Mouse (Mus musculus): Measurements from ENCODE around the gene Gm42957. TPM values are rescaled to one million over a fixed set of nuclear protein-coding genes. Genes with fewer than 3 reads are reported as not detected.
"Not testable (repeated sequence)": the region's sequence is repeated elsewhere in the genome, so short reads cannot be mapped to it uniquely, and the experiment has no call there.

Gene Gm42957
- polyA plus RNA-seq, 1 experiment: 0.23 TPM

- no peak for DNase-seq
- 97% methylated on average over 3 of the region's 3 CpGs for WGBS
- TF ChIP-seq CTCF (IDR thresholded peaks at IDR 0.05; ENCODE audit: borderline replicate concordance, control insufficient read depth, extremely low read depth, insufficient read depth, low read length, poor library complexity) (no peak), POLR2A (IDR thresholded peaks at IDR 0.05; ENCODE audit: control insufficient read depth, extremely low read depth, insufficient read depth, low read length, poor library complexity) (no peak)
- H3K27me3 ChIP-seq (ENCODE audit: control insufficient read depth, insufficient read depth, low read length): peaks cover 35% of the 10 kb centered on the region; the same call in 1 of the 2 replicates
- H3K36me3 ChIP-seq (ENCODE audit: control insufficient read depth, insufficient read depth, low read length): no peaks in the 10 kb centered on the region
- no peak overlapping the region for H3K4me3 ChIP-seq (ENCODE audit: control insufficient read depth, insufficient read depth, low read length)
- peaks cover 28% of the 10 kb centered on the region for H3K4me1 ChIP-seq (replicated peaks; ENCODE audit: control insufficient read depth, insufficient read depth, low read length)
- no peak overlapping the region for H3K27ac ChIP-seq (ENCODE audit: control insufficient read depth, insufficient read depth, low read length)
These were observed 35.9 kb upstream of the Gm42957 start for GRCm38 (mm10) chr3:96599411-96599810.

- WGBS: 1% methylated on average over 27 of the region's 27 CpGs
- DNase-seq: peak; percentile 88
- peaks cover 28% of the 10 kb centered on the region for H3K4me1 ChIP-seq (replicated peaks; ENCODE audit: control insufficient read depth, insufficient read depth, low read length)
- H3K36me3 ChIP-seq (ENCODE audit: control insufficient read depth, insufficient read depth, low read length): no peaks in the 10 kb centered on the region
- TF ChIP-seq CTCF (IDR thresholded peaks at IDR 0.05; ENCODE audit: borderline replicate concordance, control insufficient read depth, extremely low read depth, insufficient read depth, low read length, poor library complexity) (no peak), POLR2A (IDR thresholded peaks at IDR 0.05; ENCODE audit: control insufficient read depth, extremely low read depth, insufficient read depth, low read length, poor library complexity) (peak; percentile 37; the same call in 1 of the 2 replicates)
- no peak within 1 kb of the TSS for H3K27ac ChIP-seq (ENCODE audit: control insufficient read depth, insufficient read depth, low read length)
- H3K27me3 ChIP-seq (ENCODE audit: control insufficient read depth, insufficient read depth, low read length): peaks cover 33% of the 10 kb centered on the region; the same call in 1 of the 2 replicates
- H3K4me3 ChIP-seq (ENCODE audit: control insufficient read depth, insufficient read depth, low read length): peak within 1 kb of the TSS; percentile 80
These were observed 34.5 kb upstream of the Gm42957 start, which contains the start of gene Lix1l for GRCm38 (mm10) chr3:96600639-96601250. TSS of gene Lix1l (plus strand) at chr3:96601149.

- no peak for DNase-seq
- H3K4me3 ChIP-seq (ENCODE audit: control insufficient read depth, insufficient read depth, low read length): peak overlapping the region; percentile 80
- H3K27ac ChIP-seq (ENCODE audit: control insufficient read depth, insufficient read depth, low read length): no peak overlapping the region
- TF ChIP-seq POLR2A (IDR thresholded peaks at IDR 0.05; ENCODE audit: control insufficient read depth, extremely low read depth, insufficient read depth, low read length, poor library complexity) (no peak), CTCF (IDR thresholded peaks at IDR 0.05; ENCODE audit: borderline replicate concordance, control insufficient read depth, extremely low read depth, insufficient read depth, low read length, poor library complexity) (no peak)
- H3K36me3 ChIP-seq (ENCODE audit: control insufficient read depth, insufficient read depth, low read length): no peaks in the 10 kb centered on the region
- H3K4me1 ChIP-seq (replicated peaks; ENCODE audit: control insufficient read depth, insufficient read depth, low read length): peaks cover 25% of the 10 kb centered on the region
- peaks cover 29% of the 10 kb centered on the region; the same call in 1 of the 2 replicates for H3K27me3 ChIP-seq (ENCODE audit: control insufficient read depth, insufficient read depth, low read length)
- 1% methylated on average over 40 of the region's 40 CpGs for WGBS
These were observed 34.0 kb upstream of the Gm42957 start for GRCm38 (mm10) chr3:96601251-96601787.

GRCm38 (mm10) chr3:96601941-96602703 lies 33.2 kb upstream of the Gm42957 start:
- H3K27ac ChIP-seq (ENCODE audit: control insufficient read depth, insufficient read depth, low read length): no peak overlapping the region
- H3K4me1 ChIP-seq (replicated peaks; ENCODE audit: control insufficient read depth, insufficient read depth, low read length): peaks cover 18% of the 10 kb centered on the region
- TF ChIP-seq POLR2A (IDR thresholded peaks at IDR 0.05; ENCODE audit: control insufficient read depth, extremely low read depth, insufficient read depth, low read length, poor library complexity) (no peak), CTCF (IDR thresholded peaks at IDR 0.05; ENCODE audit: borderline replicate concordance, control insufficient read depth, extremely low read depth, insufficient read depth, low read length, poor library complexity) (no peak)
- no peak for DNase-seq
- H3K27me3 ChIP-seq (ENCODE audit: control insufficient read depth, insufficient read depth, low read length): peaks cover 21% of the 10 kb centered on the region; the same call in 1 of the 2 replicates
- no peaks in the 10 kb centered on the region for H3K36me3 ChIP-seq (ENCODE audit: control insufficient read depth, insufficient read depth, low read length)
- WGBS: 74% methylated on average over 10 of the region's 10 CpGs
- H3K4me3 ChIP-seq (ENCODE audit: control insufficient read depth, insufficient read depth, low read length): no peak overlapping the region

GRCm38 (mm10) chr3:96602704-96603084 lies 32.6 kb upstream of the Gm42957 start:
- Histone ChIP-seq H3K36me3 (ENCODE audit: control insufficient read depth, insufficient read depth, low read length) (no peaks in the 10 kb centered on the region), H3K27me3 (ENCODE audit: control insufficient read depth, insufficient read depth, low read length) (peaks cover 16% of the 10 kb centered on the region; the same call in 1 of the 2 replicates), H3K27ac (ENCODE audit: control insufficient read depth, insufficient read depth, low read length) (no peak overlapping the region), H3K4me1 (replicated peaks; ENCODE audit: control insufficient read depth, insufficient read depth, low read length) (peaks cover 13% of the 10 kb centered on the region), H3K4me3 (ENCODE audit: control insufficient read depth, insufficient read depth, low read length) (no peak overlapping the region)
- TF ChIP-seq POLR2A (IDR thresholded peaks at IDR 0.05; ENCODE audit: control insufficient read depth, extremely low read depth, insufficient read depth, low read length, poor library complexity): no peak
- no peak for DNase-seq
- WGBS: 77% methylated on average over 5 of the region's 5 CpGs

- Histone ChIP-seq H3K27me3 (ENCODE audit: control insufficient read depth, insufficient read depth, low read length) (peaks cover 12% of the 10 kb centered on the region; the same call in 1 of the 2 replicates), H3K27ac (ENCODE audit: control insufficient read depth, insufficient read depth, low read length) (no peak overlapping the region), H3K4me1 (replicated peaks; ENCODE audit: control insufficient read depth, insufficient read depth, low read length) (peaks cover 7% of the 10 kb centered on the region), H3K4me3 (ENCODE audit: control insufficient read depth, insufficient read depth, low read length) (no peak overlapping the region), H3K36me3 (ENCODE audit: control insufficient read depth, insufficient read depth, low read length) (no peaks in the 10 kb centered on the region)
- DNase-seq: no peak
- TF ChIP-seq POLR2A (IDR thresholded peaks at IDR 0.05; ENCODE audit: control insufficient read depth, extremely low read depth, insufficient read depth, low read length, poor library complexity) (no peak), CTCF (IDR thresholded peaks at IDR 0.05; ENCODE audit: borderline replicate concordance, control insufficient read depth, extremely low read depth, insufficient read depth, low read length, poor library complexity) (no peak)
- 91% methylated on average over 5 of the region's 5 CpGs for WGBS
These were observed 32.0 kb upstream of the Gm42957 start for GRCm38 (mm10) chr3:96603311-96603710.

- DNase-seq; H3K36me3 ChIP-seq (ENCODE audit: control insufficient read depth, insufficient read depth, low read length); H3K27ac ChIP-seq (ENCODE audit: control insufficient read depth, insufficient read depth, low read length); H3K4me3 ChIP-seq (ENCODE audit: control insufficient read depth, insufficient read depth, low read length); H3K4me1 ChIP-seq (replicated peaks; ENCODE audit: control insufficient read depth, insufficient read depth, low read length); H3K27me3 ChIP-seq (ENCODE audit: control insufficient read depth, insufficient read depth, low read length): not testable (repeated sequence)
- 91% methylated on average over 4 of the region's 4 CpGs for WGBS
These were observed 29.3 kb upstream of the Gm42957 start for GRCm38 (mm10) chr3:96606007-96606406.
